Mouse (Mus musculus) CH12.LX (cell line): Measurements from ENCODE around the gene Akap2. TPM values are rescaled to one million over a fixed set of nuclear protein-coding genes. Genes with fewer than 3 reads are reported as not detected.

Experiments
- DNase-seq: peaks from one replicate; pipeline ENCODE4 v3.0.0-alpha.2; 2013; ENCODE audit errors: extremely low read depth
- H3K27ac ChIP-seq: 2 replicates; pipeline ENCODE4 v1.5.1; 2012; ENCODE audit warnings: low read depth, mild to moderate bottlenecking, control low read depth, moderate library complexity; ENCODE audit not compliant: insufficient read depth
- H3K27me3 ChIP-seq: replicated peaks from 2 replicates; pipeline ENCODE3; 2012; ENCODE audit warnings: inconsistent platforms
- H3K36me3 ChIP-seq, 2 experiments: replicated peaks in 1 of 2; 2 replicates each; pipeline versions ENCODE3 to v1.6.1; 2012; ENCODE audit warnings: inconsistent platforms in 1 of 2, low read length in 1 of 2, mild to moderate bottlenecking in 1 of 2, mixed read lengths in 1 of 2, moderate library complexity in 1 of 2; ENCODE audit not compliant: control insufficient read depth in 1 of 2, insufficient read depth in 1 of 2
- H3K4me1 ChIP-seq, 2 experiments: 2 replicates each; pipeline ENCODE4 v1.6.1; 2012; ENCODE audit warnings: inconsistent platforms in 1 of 2, moderate library complexity in 1 of 2; ENCODE audit not compliant: insufficient read depth in 2 of 2, control insufficient read depth in 1 of 2
- H3K4me2 ChIP-seq: 2 replicates; pipeline ENCODE4 v1.6.1; 2012; ENCODE audit warnings: low read depth, mild to moderate bottlenecking, control low read depth; ENCODE audit not compliant: poor library complexity, insufficient read depth, severe bottlenecking
- H3K4me3 ChIP-seq, 3 experiments: fragments of 150-350 bp in 1 of 3; sonication (generic) in 1 of 3; replicated peaks in 1 of 3; 2 replicates each; pipeline versions ENCODE3 to v1.5.1; 2011 to 2012; ENCODE audit warnings: low read depth in 2 of 3, low read length in 2 of 3, mild to moderate bottlenecking in 2 of 3, moderate library complexity in 2 of 3, control low read depth in 1 of 3, improper control_type of control experiment in 1 of 3, inconsistent platforms in 1 of 3, mixed read lengths in 1 of 3; ENCODE audit not compliant: poor library complexity in 1 of 3
- H3K79me2 ChIP-seq: replicated peaks from 2 replicates; pipeline ENCODE4 v1.6.1; 2012; ENCODE audit warnings: mild to moderate bottlenecking, moderate library complexity; ENCODE audit not compliant: control insufficient read depth, poor library complexity, insufficient read depth, severe bottlenecking; ENCODE audit errors: extremely low read depth
- H3K9ac ChIP-seq: 2 replicates; pipeline ENCODE4 v1.6.1; 2012; ENCODE audit warnings: low read depth, mild to moderate bottlenecking, control low read depth, moderate library complexity; ENCODE audit not compliant: insufficient read depth
- H3K9me3 ChIP-seq: replicated peaks from 2 replicates; pipeline ENCODE3; 2012; ENCODE audit warnings: low read length, inconsistent platforms, mixed read lengths
- BHLHE40 ChIP-seq: IDR thresholded peaks from 2 replicates; pipeline ENCODE4 v1.6.1; 2011; ENCODE audit warnings: mild to moderate bottlenecking, low read depth, low read length, improper control_type of control experiment
- CHD2 ChIP-seq: IDR thresholded peaks from 2 replicates; pipeline ENCODE4 v1.6.1; 2011; ENCODE audit warnings: low read length, improper control_type of control experiment
- ELF1 ChIP-seq: IDR thresholded peaks from 2 replicates; pipeline ENCODE4 v1.6.1; 2014; ENCODE audit warnings: low read depth, mild to moderate bottlenecking, inconsistent platforms, low read length, improper control_type of control experiment
- EP300 ChIP-seq: IDR thresholded peaks from 2 replicates; pipeline ENCODE4 v1.6.1; 2011; ENCODE audit warnings: low read length, improper control_type of control experiment
- ETS1 ChIP-seq: conservative IDR thresholded peaks from 2 replicates; pipeline ENCODE4 v1.6.1; 2012; ENCODE audit warnings: low read depth, mild to moderate bottlenecking, inconsistent platforms, low read length, improper control_type of control experiment, moderate library complexity
- HCFC1 ChIP-seq: IDR thresholded peaks from 2 replicates; pipeline ENCODE4 v1.6.1; 2012; ENCODE audit warnings: low read depth, mild to moderate bottlenecking, inconsistent platforms, low read length, improper control_type of control experiment
- IRF4 ChIP-seq: IDR thresholded peaks from 2 replicates; pipeline ENCODE4 v1.6.1; 2014; ENCODE audit warnings: low read depth, mild to moderate bottlenecking, inconsistent platforms, low read length, improper control_type of control experiment
- JUN ChIP-seq: IDR thresholded peaks from 2 replicates; pipeline ENCODE4 v1.6.1; 2011; ENCODE audit warnings: low read depth, mild to moderate bottlenecking, low read length, improper control_type of control experiment, moderate library complexity; ENCODE audit not compliant: insufficient read depth
- JUND ChIP-seq: conservative IDR thresholded peaks from 2 replicates; pipeline ENCODE4 v1.6.1; 2011; ENCODE audit warnings: low read depth, low read length, improper control_type of control experiment
- KAT2A ChIP-seq: IDR thresholded peaks from 2 replicates; pipeline ENCODE4 v1.6.1; 2012; ENCODE audit warnings: low read length, improper control_type of control experiment, inconsistent platforms; ENCODE audit not compliant: insufficient replicate concordance
- MAFK ChIP-seq: IDR thresholded peaks from 2 replicates; pipeline ENCODE4 v1.6.1; 2011; ENCODE audit warnings: low read length, improper control_type of control experiment; ENCODE audit not compliant: insufficient replicate concordance
- MAX ChIP-seq: IDR thresholded peaks from 2 replicates; pipeline ENCODE4 v1.6.1; 2011; ENCODE audit warnings: low read length, improper control_type of control experiment
- MAZ ChIP-seq: IDR thresholded peaks from 2 replicates; pipeline ENCODE4 v1.6.1; 2012; ENCODE audit warnings: low read depth, mild to moderate bottlenecking, inconsistent platforms, low read length, improper control_type of control experiment, moderate library complexity
- MEF2A ChIP-seq: IDR thresholded peaks from 2 replicates; pipeline ENCODE4 v1.6.1; 2014; ENCODE audit warnings: low read depth, mild to moderate bottlenecking, inconsistent platforms, low read length, improper control_type of control experiment, borderline replicate concordance
- MXI1 ChIP-seq: IDR thresholded peaks from 2 replicates; pipeline ENCODE4 v1.6.1; 2011; ENCODE audit warnings: mild to moderate bottlenecking, low read depth, low read length, improper control_type of control experiment
- MYC ChIP-seq: IDR thresholded peaks from 2 replicates; pipeline ENCODE4 v1.6.1; 2011; ENCODE audit warnings: low read depth, mild to moderate bottlenecking, improper control_type of control experiment, low read length
- NELFE ChIP-seq: IDR thresholded peaks from 2 replicates; pipeline ENCODE4 v1.6.1; 2011; ENCODE audit warnings: low read depth, low read length, improper control_type of control experiment
- NRF1 ChIP-seq: IDR thresholded peaks from 2 replicates; pipeline ENCODE4 v1.6.1; 2014; ENCODE audit warnings: low read depth, mild to moderate bottlenecking, inconsistent platforms, low read length, improper control_type of control experiment, moderate library complexity
- PAX5 ChIP-seq: IDR thresholded peaks from 2 replicates; pipeline ENCODE4 v1.6.1; 2012; ENCODE audit warnings: low read length, inconsistent platforms, mixed read lengths
- POLR2A ChIP-seq: IDR thresholded peaks from 2 replicates; pipeline ENCODE4 v1.6.1; 2011; ENCODE audit warnings: low read depth, mild to moderate bottlenecking, improper control_type of control experiment, low read length
- POLR2AphosphoS2 ChIP-seq: IDR thresholded peaks from 2 replicates; pipeline ENCODE4 v1.6.1; 2011; ENCODE audit warnings: low read depth, low read length, improper control_type of control experiment
- SMC3 ChIP-seq: IDR thresholded peaks from 2 replicates; pipeline ENCODE4 v1.6.1; 2011; ENCODE audit warnings: low read depth, low read length, improper control_type of control experiment
- TBP ChIP-seq: conservative IDR thresholded peaks from 2 replicates; pipeline ENCODE4 v1.6.1; 2011; ENCODE audit warnings: low read depth, low read length, improper control_type of control experiment
- TCF12 ChIP-seq: IDR thresholded peaks from 2 replicates; pipeline ENCODE4 v1.6.1; 2014; ENCODE audit warnings: low read depth, mild to moderate bottlenecking, inconsistent platforms, low read length, improper control_type of control experiment
- UBTF ChIP-seq: IDR thresholded peaks from 2 replicates; pipeline ENCODE4 v1.6.1; 2012; ENCODE audit warnings: low read depth, mild to moderate bottlenecking, inconsistent platforms, low read length, improper control_type of control experiment, moderate library complexity
- USF2 ChIP-seq: conservative IDR thresholded peaks from 2 replicates; pipeline ENCODE4 v1.6.1; 2011; ENCODE audit warnings: low read depth, low read length, improper control_type of control experiment
- ZKSCAN1 ChIP-seq: IDR thresholded peaks from 2 replicates; pipeline ENCODE4 v1.6.1; 2012; ENCODE audit warnings: low read depth, inconsistent platforms, low read length, improper control_type of control experiment, borderline replicate concordance
- ZNF384 ChIP-seq: IDR thresholded peaks from 2 replicates; pipeline ENCODE4 v1.6.1; 2012; ENCODE audit warnings: low read depth, low read length, improper control_type of control experiment, inconsistent platforms
- dilution Hi-C: fragments of 300-500 bp; cut with MboI; formaldehyde crosslinking; loops from 2 replicates; pipeline ENCODE4 v1.14.3; 2020; ENCODE audit warnings: low sequenced_read_pairs; ENCODE audit not compliant: extremely low pct_unique_long_range_greater_than_20kb, extremely low pct_ligation_motif_present
- in situ Hi-C: fragments of 300-500 bp; cut with MboI; formaldehyde crosslinking; loops from 3 replicates; pipeline ENCODE4 v1.14.3; 2019; ENCODE audit warnings: low sequenced_read_pairs, low pct_ligation_motif_present, low pct_unique_long_range_greater_than_20kb, mixed read lengths
- polyA plus RNA-seq: library from polyadenylated mRNA; unstranded; fragments of >175 nt; gene quantifications from 2 replicates; pipeline ENCODE4 v1.2.1, GENCODE M21; 2012; ENCODE audit warnings: low read depth; ENCODE audit not compliant: insufficient read length
- total RNA-seq, 2 experiments: library from RNA; depleted of rRNA; stranded (reverse); fragments of 300-350 nt in 1 of 2; fragments of >200 nt in 1 of 2; gene quantifications; 2 replicates each; pipeline ENCODE4 v1.2.3; 2012 to 2014

Akap2 gene
- total and polyA plus RNA-seq, 3 experiments: 0.25 TPM; not detected in 2

GRCm38 (mm10) chr4:57681511-57681910 lies 35.9 kb upstream of the Akap2 start:
- Histone ChIP-seq H3K9ac (0 out of 2 replicates have a peak overlapping the region, but pooled peaks have one; percentile 23), H3K4me2 (peak overlapping the region; percentile 58; the same call in 1 of the 2 replicates), H3K79me2 (no peaks in the 10 kb centered on the region), H3K9me3 (no peaks in the 10 kb centered on the region), H3K4me3 (peak overlapping the region in 2 of 3 experiments; percentile 15 to 20), H3K27ac (peak overlapping the region; percentile 74)
- in situ Hi-C loops: no loop called here
- TF ChIP-seq PAX5 (0 out of 2 replicates have a peak, but pooled peaks have one; percentile 48), ZNF384 (no peak), JUN (no peak), NRF1 (peak; percentile 59), TBP (0 out of 2 replicates have a peak, but pooled peaks have one; percentile 53), MXI1 (peak; percentile 42; the same call in 1 of the 2 replicates), ZKSCAN1 (peak; percentile 67), USF2 (no peak), NELFE (peak; percentile 59), POLR2AphosphoS2 (0 out of 2 replicates have a peak, but pooled peaks have one; percentile 40), BHLHE40 (peak; percentile 73), HCFC1 (peak; percentile 58), MAFK (no peak), UBTF (no peak), ETS1 (peak; percentile 80; the same call in 1 of the 2 replicates), IRF4 (peak; percentile 76; the same call in 1 of the 2 replicates), JUND (peak; percentile 19; the same call in 1 of the 2 replicates), POLR2A (peak; percentile 67), ELF1 (peak; percentile 76), KAT2A (no peak), MYC (0 out of 2 replicates have a peak, but pooled peaks have one; percentile 61), MAX (peak; percentile 41; the same call in 1 of the 2 replicates), MEF2A (peak; percentile 87), MAZ (peak; percentile 89), CHD2 (peak; percentile 70), TCF12 (peak; percentile 98), EP300 (peak; percentile 87), SMC3 (peak; percentile 25)
- TF ChIP-seq, all 38 proteins: peak for 22
- peak; percentile 91 for DNase-seq
- no peaks in the 10 kb centered on the region for H3K36me3 ChIP-seq
- dilution Hi-C loops: no loop called here
- no peaks in the 10 kb centered on the region for H3K27me3 ChIP-seq
- H3K4me1 ChIP-seq: peaks cover 23 to 70% of the 10 kb centered on the region in 2 experiments
